Mouse (Mus musculus) Patski (cell line): ENCODE measurements at regions not wholly inside any gene's neighbourhood (a gene's known extent, or its start where the extent isn't known, plus 50 kb on each side); places are given as distances from the start of the nearest gene placed in this dataset.

Experiments
- ATAC-seq: fragments of 100-300 bp; one replicate; pipeline ENCODE4 v1.8.0; 2021
- CTCF ChIA-PET: fragments of 350-600 bp; sonication (Branson Sonifier 250); formaldehyde crosslinking; loops from one replicate; lab custom pipeline; 2022; ENCODE audit warnings: inconsistent platforms; lab: Charles Lee
- POLR2A ChIA-PET: fragments of 350-600 bp; sonication (Branson Sonifier 250); formaldehyde crosslinking; loops from one replicate; lab custom pipeline; 2022; ENCODE audit warnings: antibody characterized with exemption, inconsistent platforms; lab: Charles Lee
- DNase-seq: peaks from one replicate; pipeline ENCODE4 v3.0.0-alpha.2; 2011; ENCODE audit warnings: low read depth, low spot score
- H3K27me3 ChIP-seq: fragments of 371-371 bp; one replicate; pipeline ENCODE4 v1.5.1; 2021
- CTCF ChIP-seq: fragments of 100-300 bp; IDR thresholded peaks from one replicate; pipeline ENCODE4 v1.5.1; 2021
- in situ Hi-C: fragments of 300-500 bp; cut with MboI; formaldehyde crosslinking; loops from 3 replicates; pipeline ENCODE4 v1.11.1; 2018; ENCODE audit warnings: low pct_unique_long_range_greater_than_20kb, mixed read lengths

DNA sequence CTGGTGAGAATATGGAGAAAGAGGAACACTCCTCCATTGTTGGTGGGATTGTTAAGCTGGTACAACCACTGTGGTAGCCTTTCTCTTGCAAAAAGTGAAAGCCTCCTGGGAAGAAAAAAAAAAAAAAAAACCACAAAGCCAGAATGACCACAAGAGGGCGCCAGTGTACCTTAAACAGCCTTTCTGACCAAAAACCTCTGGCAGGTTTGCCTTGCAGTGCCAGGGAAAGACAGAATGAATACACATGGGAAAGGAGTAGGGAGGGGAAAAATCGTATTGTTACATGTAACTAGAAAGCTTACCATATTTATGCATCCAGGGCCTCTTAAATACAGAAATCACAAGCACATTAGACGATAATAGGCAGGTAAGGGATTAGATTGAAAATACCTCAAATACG is 62.4 kb upstream of the Ppp2r3a start:
- POLR2A ChIA-PET, result interaction anchor here (0.7 kb wide), 2 partner anchors 10 to 376 kb away, joined by 3 to 5 read pairs; no protein-coding TSS in a partner anchor
- TF ChIP-seq CTCF, result peak; percentile 72
- in situ Hi-C loops, result loop anchor here (25.0 kb wide), 2 partner anchors 698 to 1048 kb away; partner anchors contain the start of gene Ephb1
- no peak for ATAC-seq
- CTCF ChIA-PET, result interaction anchor here (0.8 to 2.3 kb wide), 12 partner anchors 10 to 136 kb away, joined by 3 to 6 read pairs (median 4); no protein-coding TSS in a partner anchor
- H3K27me3 ChIP-seq, result peaks cover 8% of the 10 kb centered on the region
- DNase-seq, result no peak

DNA sequence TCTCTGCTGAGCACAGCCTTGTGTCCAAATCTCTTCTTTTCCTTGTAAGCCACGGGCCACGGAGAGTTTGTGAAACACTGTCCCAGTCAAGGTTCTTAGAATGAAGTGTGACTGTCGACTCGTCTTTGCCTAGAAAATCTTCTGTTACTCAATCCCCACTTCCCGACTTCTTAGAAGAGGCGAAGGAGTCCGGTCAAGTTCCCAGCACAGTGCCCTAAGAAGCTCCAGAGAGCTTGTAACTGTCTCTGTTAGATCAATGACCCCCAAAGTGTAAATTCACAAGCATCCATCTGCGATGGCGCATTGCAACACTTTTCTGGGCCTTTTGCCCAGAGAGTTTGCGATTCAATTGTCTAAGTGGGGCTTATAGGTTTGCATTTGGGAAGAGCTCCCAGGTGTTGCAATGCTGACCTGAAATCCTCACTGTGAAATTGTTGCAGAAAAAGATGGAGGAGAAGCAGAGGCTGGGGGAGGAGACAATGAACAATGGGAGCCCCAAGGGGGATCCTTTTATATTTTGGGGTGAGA is 54.9 kb upstream of the Ppp2r3a start:
- no peaks in the 10 kb centered on the region for H3K27me3 ChIP-seq
- no peak for ATAC-seq
- CTCF ChIA-PET, result interaction anchor here (1.4 kb wide), 1 partner anchor 15 kb away, joined by 3 read pairs; no protein-coding TSS in a partner anchor
- POLR2A ChIA-PET, result no interaction called here
- DNase-seq, result no peak
- in situ Hi-C loops, result loop anchor here (5.0 to 25.0 kb wide), 3 partner anchors 129 to 1056 kb away; partner anchors contain the start of gene Ephb1
- TF ChIP-seq CTCF, result no peak

DNA sequence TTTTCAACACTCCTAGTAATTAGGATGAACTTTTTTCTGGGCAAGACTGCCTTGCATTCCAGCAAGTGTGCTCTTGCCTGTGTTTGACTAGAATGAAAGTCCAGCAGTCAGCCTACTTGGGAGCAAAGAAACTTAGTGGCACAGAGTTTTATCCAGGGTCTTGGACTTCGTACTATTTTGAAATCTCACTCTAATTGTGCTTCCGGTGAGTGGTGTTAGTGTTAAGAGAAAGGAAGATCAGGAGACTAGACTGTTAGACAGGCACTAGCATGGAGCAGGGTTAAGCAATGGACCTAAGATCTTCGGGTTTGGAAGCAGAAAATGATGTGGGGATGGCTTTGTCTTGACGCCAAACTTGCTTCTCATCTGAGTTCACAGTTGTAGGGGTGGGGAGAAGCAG is 54.1 kb upstream of the Ppp2r3a start:
- CTCF ChIA-PET, result interaction anchor here (1.4 kb wide), 1 partner anchor 15 kb away, joined by 3 read pairs; no protein-coding TSS in a partner anchor
- DNase-seq (no peak), ATAC-seq (no peak)
- no peak for TF ChIP-seq CTCF
- POLR2A ChIA-PET, result interaction anchor here (0.7 kb wide), 1 partner anchor 61 kb away, joined by 3 read pairs; no protein-coding TSS in a partner anchor
- no peaks in the 10 kb centered on the region for H3K27me3 ChIP-seq
- in situ Hi-C loops, result loop anchor here (5.0 to 25.0 kb wide), 3 partner anchors 128 to 1057 kb away; partner anchors contain the start of gene Ephb1
